Mouse (Mus musculus) stomach, embryonic 14.5 days (tissue): ENCODE measurements around the gene Dennd2a. TPM values are rescaled to one million over a fixed set of nuclear protein-coding genes. Genes with fewer than 3 reads are reported as not detected.

Experiments
- ATAC-seq: fragments of 200-750 bp; cut with Nextera tagmentation; 2 replicates; pipeline ENCODE4 v1.8.0; 2017; ENCODE audit warnings: low read depth, moderate TSS enrichment; ENCODE audit not compliant: insufficient number of reproducible peaks, insufficient read depth, low FRiP score
- H3K27ac ChIP-seq: fragments of 300-500 bp; sonication (generic); 2 replicates; pipeline ENCODE4 v1.5.1; 2014; ENCODE audit warnings: mild to moderate bottlenecking, low read length, moderate library complexity, mixed read lengths
- H3K27me3 ChIP-seq: fragments of 300-500 bp; sonication (generic); 2 replicates; pipeline ENCODE4 v1.6.1; 2014; ENCODE audit warnings: low read length, control low read depth, mixed read lengths; ENCODE audit not compliant: control insufficient read depth, insufficient read depth
- H3K36me3 ChIP-seq: fragments of 300-500 bp; sonication (generic); 2 replicates; pipeline ENCODE4 v1.6.1; 2014; ENCODE audit warnings: mild to moderate bottlenecking, control low read depth, low read length, moderate library complexity, mixed read lengths; ENCODE audit not compliant: control insufficient read depth, insufficient read depth
- H3K4me1 ChIP-seq: fragments of 300-500 bp; sonication (generic); 2 replicates; pipeline ENCODE4 v1.6.1; 2014; ENCODE audit warnings: low read length, control low read depth, mixed read lengths; ENCODE audit not compliant: control insufficient read depth, insufficient read depth
- H3K4me2 ChIP-seq: fragments of 300-500 bp; sonication (generic); replicated peaks from 2 replicates; pipeline ENCODE4 v1.6.1; 2014; ENCODE audit warnings: low read depth, low read length, control low read depth
- H3K4me3 ChIP-seq: fragments of 300-500 bp; sonication (generic); 2 replicates; pipeline ENCODE4 v1.5.1; 2014; ENCODE audit warnings: low read depth, low read length, control low read depth
- H3K9ac ChIP-seq: fragments of 300-500 bp; sonication (generic); replicated peaks from 2 replicates; pipeline ENCODE4 v1.6.1; 2014; ENCODE audit warnings: low read depth, mild to moderate bottlenecking, control low read depth, low read length, moderate library complexity, mixed read lengths
- H3K9me3 ChIP-seq: fragments of 300-500 bp; sonication (generic); 2 replicates; pipeline ENCODE4 v1.6.1; 2016; ENCODE audit warnings: low read depth, low read length, control low read depth; ENCODE audit not compliant: control insufficient read depth
- WGBS: fragments of 180-500 bp; shearing (Covaris S2); extraction: QIAGEN DNeasy Blood & Tissue Kit; methylation state at CpG from one replicate; pipeline ENCODE4 v1.1.7; 2014; 5-methylcytosine and 5-hydroxymethylcytosine counted together
- polyA plus RNA-seq: library from polyadenylated mRNA; unstranded; fragments of >200 nt; fragmentation: Nextera tagmentation; extraction: Ambion mirVana; gene quantifications from 2 replicates; pipeline ENCODE4 v1.2.1, GENCODE M21; 2014

Gene Dennd2a
- polyA plus RNA-seq, 1 experiment from 2014 or later: 23.6 TPM

DNA sequence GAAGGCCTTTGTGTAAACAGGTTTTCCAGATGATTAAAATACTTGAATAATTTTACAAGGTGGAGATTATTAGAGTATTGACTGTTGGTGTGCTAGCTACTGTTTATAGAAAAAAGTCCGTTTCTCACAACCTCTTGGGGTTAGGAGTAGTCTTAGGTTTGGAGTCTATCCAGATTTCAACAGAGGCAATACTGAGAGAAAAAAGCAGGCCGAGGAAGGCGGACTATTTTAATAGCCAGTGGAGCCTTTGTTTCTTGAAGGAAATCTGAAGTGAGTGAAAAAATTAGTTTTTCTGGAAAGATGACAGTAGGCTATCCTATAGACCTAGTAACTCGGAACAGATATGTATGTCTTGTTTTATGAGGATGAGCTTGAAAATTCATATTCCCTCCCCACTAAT, 33.8 kb upstream of the Dennd2a start:
- H3K27me3 ChIP-seq: no peaks in the 10 kb centered on the region
- H3K4me2 ChIP-seq: peak overlapping the region; percentile 62; the same call in 1 of the 2 replicates
- no peaks in the 10 kb centered on the region for H3K9me3 ChIP-seq
- ATAC-seq: no peak
- no peak overlapping the region for H3K27ac ChIP-seq
- peaks cover 13% of the 10 kb centered on the region; the same call in 1 of the 2 replicates for H3K36me3 ChIP-seq
- 95% methylated on average over 4 of the region's 4 CpGs for WGBS
- no peaks in the 10 kb centered on the region for H3K4me1 ChIP-seq
- no peak overlapping the region for H3K9ac ChIP-seq
- no peak overlapping the region for H3K4me3 ChIP-seq

DNA sequence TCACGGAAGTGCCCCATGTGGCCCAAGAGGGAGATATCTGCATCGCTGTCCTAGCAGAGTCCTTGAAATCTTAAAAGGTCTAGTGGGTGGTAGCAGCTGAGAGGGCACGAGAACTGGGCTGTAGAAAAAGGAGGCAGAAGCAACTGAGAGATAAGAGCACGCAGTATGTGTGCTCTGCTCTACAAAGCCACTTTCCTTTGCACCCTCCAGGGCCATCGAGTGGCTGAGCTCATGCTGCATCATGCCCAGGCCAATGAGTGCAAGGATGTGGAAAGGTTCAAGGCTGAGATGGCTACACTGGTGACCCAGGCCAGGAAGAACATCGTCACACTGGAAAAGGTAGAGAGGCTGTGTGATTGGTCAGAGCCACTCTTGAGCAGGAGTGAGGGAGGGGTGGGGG, 27.9 kb upstream of the Dennd2a start, which contains the start of gene Gm42420:
TSS of gene Gm42420 (plus strand) at position 237 of the 400 bp plus-strand sequence.
- H3K36me3 ChIP-seq: peaks cover 28% of the 10 kb centered on the region; the same call in 1 of the 2 replicates
- no peaks in the 10 kb centered on the region for H3K27me3 ChIP-seq
- ATAC-seq: no peak
- H3K4me3 ChIP-seq: no peak within 1 kb of the TSS
- no peak within 1 kb of the TSS for H3K9ac ChIP-seq
- WGBS: 89% methylated on average over 6 of the region's 6 CpGs
- no peaks in the 10 kb centered on the region for H3K4me1 ChIP-seq
- no peak within 1 kb of the TSS for H3K27ac ChIP-seq
- no peaks in the 10 kb centered on the region for H3K9me3 ChIP-seq
- no peak within 1 kb of the TSS for H3K4me2 ChIP-seq

DNA sequence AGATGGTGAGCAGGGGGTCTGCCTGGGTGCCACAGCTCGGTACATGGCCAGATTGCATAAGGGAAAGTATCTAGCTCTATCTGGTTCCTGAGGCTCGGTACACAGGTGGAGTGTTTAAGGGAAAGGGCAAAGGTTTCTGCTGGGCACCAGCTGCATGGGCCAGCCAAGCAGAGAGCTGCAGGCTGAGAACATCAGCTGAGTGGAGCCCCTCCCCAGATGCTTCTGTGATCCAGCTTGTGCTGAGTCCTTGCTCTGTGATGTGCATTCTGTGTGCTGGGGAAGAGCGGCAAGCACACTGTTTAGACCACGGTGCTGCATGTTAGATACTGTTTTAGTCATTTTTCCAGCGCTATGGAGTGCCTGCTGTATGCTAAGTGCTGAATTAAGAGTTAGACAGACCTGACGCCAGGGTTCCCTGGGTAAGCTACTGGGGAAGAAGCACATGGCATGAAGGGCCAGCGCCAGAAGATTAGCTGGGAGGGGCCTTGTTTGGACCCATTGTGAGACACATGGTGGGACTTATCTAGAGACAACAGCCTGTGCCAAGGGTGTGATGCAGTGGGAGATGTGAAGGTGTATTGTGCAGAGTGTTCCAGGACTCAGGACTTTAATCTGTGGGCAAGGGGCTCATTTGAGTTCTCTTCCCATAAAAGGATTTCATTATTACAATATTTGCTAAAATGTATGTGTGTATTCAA, 23.6 kb upstream of the Dennd2a start:
- no peaks in the 10 kb centered on the region for H3K27me3 ChIP-seq
- 83% methylated on average over 7 of the region's 7 CpGs for WGBS
- H3K27ac ChIP-seq: no peak overlapping the region
- no peak overlapping the region for H3K4me3 ChIP-seq
- no peaks in the 10 kb centered on the region for H3K9me3 ChIP-seq
- H3K4me2 ChIP-seq: no peak overlapping the region
- no peaks in the 10 kb centered on the region for H3K4me1 ChIP-seq
- ATAC-seq: peak; percentile 23; the same call in 1 of the 2 replicates
- peaks cover 27% of the 10 kb centered on the region; the same call in 1 of the 2 replicates for H3K36me3 ChIP-seq
- no peak overlapping the region for H3K9ac ChIP-seq

DNA sequence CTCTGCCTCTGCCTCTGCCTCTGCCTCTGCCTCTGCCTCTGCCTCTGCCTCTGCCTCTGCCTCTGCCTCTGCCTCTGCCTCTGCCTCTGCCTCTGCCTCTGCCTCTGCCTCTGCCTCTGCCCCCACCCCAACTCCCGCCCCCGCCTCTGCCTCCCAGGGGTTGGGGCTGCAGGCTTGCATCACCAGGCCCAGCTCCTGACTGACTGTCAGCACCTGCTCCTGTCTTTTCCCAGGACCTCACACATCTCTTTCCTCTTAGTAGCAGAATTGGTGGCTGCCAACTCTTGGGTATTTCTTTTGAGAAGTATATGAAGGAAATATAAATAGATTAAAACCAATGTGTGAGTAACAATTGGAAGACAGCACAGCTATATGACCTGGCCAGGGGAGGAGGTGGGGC, 22.9 kb upstream of the Dennd2a start:
- WGBS: 85% methylated on average over 2 of the region's 2 CpGs
- Histone ChIP-seq H3K36me3 (peaks cover 27% of the 10 kb centered on the region; the same call in 1 of the 2 replicates), H3K9ac (no peak overlapping the region)

DNA sequence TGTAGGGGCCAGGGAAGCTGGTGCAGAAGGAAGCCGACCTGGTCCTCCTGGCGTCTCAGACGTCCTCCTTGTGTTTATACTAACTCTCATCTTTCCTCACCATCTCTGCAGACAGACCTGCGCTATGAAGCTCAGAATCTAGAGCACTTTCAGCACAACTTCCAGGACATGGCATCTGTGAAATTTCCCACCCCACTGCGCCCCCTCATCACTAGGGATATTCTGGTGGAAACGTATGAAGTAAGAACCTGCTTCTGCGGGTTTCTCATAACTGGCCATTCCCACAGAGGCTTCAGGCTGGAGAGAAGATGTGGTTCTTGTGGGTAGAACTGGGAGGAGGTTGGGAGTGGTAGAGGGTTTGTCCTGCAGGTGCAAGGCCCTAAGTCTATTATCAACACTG, 21.9 kb upstream of the Dennd2a start:
- WGBS: 83% methylated on average over 7 of the region's 7 CpGs
- Histone ChIP-seq H3K4me1 (peaks cover 5% of the 10 kb centered on the region), H3K27ac (no peak overlapping the region), H3K4me2 (no peak overlapping the region), H3K4me3 (no peak overlapping the region), H3K27me3 (no peaks in the 10 kb centered on the region), H3K36me3 (peaks cover 27% of the 10 kb centered on the region; the same call in 1 of the 2 replicates), H3K9me3 (no peaks in the 10 kb centered on the region), H3K9ac (no peak overlapping the region)
- ATAC-seq: no peak

More for the DNA sequence above, 22.9 kb upstream of the Dennd2a start:
- H3K27me3 ChIP-seq: no peaks in the 10 kb centered on the region
- no peak for ATAC-seq
- no peaks in the 10 kb centered on the region for H3K4me1 ChIP-seq
- no peak overlapping the region for H3K27ac ChIP-seq
- no peaks in the 10 kb centered on the region for H3K9me3 ChIP-seq
- H3K4me3 ChIP-seq: no peak overlapping the region
- H3K4me2 ChIP-seq: no peak overlapping the region

DNA sequence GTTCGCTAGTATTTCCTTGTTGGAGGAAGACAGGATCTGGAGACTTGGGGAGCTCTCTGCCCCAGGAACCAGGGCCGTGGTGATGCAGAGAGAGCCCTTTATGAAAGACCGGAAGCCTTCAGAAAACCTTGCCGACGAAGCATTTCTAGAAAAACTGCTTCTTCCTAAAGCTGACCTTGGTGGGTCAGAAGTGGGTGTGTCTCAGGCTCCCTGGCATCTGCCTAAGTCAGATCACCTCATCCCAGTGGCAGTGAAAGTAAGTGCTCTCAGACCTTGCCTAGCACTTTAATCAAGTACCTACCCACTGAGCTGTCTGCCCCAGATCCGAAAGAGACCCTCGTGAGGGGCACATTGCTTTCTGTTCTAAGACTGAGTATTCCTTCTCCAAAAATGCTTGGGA, 17.3 kb upstream of the Dennd2a start:
- peaks cover 8% of the 10 kb centered on the region for H3K4me1 ChIP-seq
- WGBS: 71% methylated on average over 7 of the region's 7 CpGs
- H3K36me3 ChIP-seq: peaks cover 12% of the 10 kb centered on the region; the same call in 1 of the 2 replicates
- no peak overlapping the region for H3K27ac ChIP-seq
- no peak for ATAC-seq
- peak overlapping the region; percentile 88 for H3K4me2 ChIP-seq
- H3K9ac ChIP-seq: no peak overlapping the region
- no peaks in the 10 kb centered on the region for H3K9me3 ChIP-seq
- H3K27me3 ChIP-seq: no peaks in the 10 kb centered on the region
- peak overlapping the region; percentile 87; the same call in 1 of the 2 replicates for H3K4me3 ChIP-seq

DNA sequence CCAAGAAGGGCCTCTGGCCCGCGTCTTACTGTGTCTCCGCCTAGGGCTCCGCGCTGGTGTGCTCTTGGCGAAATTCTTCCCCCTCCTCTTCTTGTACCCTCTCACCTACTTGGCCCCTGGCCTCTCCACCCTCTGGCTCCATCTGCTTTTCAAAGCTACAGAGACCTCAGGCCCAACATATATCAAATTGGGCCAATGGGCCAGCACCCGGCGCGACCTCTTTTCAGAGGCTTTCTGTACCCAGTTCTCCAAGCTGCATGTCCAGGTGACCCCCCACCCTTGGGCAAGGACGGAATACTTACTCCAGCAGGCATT, 16.8 kb upstream of the Dennd2a start:
- Histone ChIP-seq H3K27me3 (no peaks in the 10 kb centered on the region), H3K4me1 (peaks cover 8% of the 10 kb centered on the region), H3K36me3 (peaks cover 12% of the 10 kb centered on the region; the same call in 1 of the 2 replicates), H3K9me3 (no peaks in the 10 kb centered on the region), H3K9ac (peak overlapping the region; percentile 76), H3K4me2 (peak overlapping the region; percentile 88), H3K27ac (no peak overlapping the region), H3K4me3 (peak overlapping the region; percentile 87)
- ATAC-seq: no peak
- 26% methylated on average over 10 of the region's 10 CpGs for WGBS

DNA sequence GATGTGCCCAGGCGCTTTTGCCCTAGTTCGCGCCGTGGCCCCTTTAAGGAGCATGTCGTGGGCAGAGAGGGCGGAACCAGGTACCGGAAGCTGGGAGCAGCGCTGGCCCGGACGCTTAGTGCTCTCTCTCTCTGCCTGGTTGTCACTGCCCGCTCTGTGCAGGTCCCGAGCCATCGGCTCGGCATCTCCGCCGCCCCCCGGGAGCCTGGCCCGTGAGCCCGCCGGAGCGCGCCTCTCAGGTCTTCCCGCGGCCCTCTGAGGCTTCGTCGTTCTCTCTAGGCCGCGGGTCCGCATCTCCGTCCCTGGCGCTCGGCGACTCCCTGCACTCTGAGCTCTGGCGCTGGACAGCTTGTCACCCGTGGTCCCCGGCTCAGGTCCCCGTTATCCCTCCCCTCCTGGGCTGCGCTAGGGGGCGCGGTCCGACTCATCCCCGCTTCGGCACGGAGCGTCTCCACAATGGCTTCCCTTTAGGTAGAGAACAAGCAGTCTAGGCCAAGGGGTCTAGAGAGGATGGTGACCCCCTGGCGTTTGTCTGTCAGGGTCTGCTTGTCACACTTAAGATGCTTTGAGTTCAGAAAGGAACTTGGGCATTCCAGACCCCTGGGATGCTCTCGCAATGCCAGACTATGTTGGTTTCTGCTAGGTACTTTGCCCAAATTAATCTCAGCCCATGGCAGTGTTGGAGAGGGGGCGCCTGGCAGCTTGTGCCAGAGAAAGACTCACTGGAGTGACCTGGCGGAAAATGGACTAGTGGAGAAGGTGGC, 16.3 kb upstream of the Dennd2a start, which contains the start of gene Adck2:
TSS of gene Adck2 (plus strand) at position 83 of the 764 bp plus-strand sequence.
- H3K9ac ChIP-seq: peak within 1 kb of the TSS; percentile 76
- H3K4me2 ChIP-seq: peak within 1 kb of the TSS; percentile 88
- H3K4me1 ChIP-seq: peaks cover 8% of the 10 kb centered on the region
- peaks cover 12% of the 10 kb centered on the region; the same call in 1 of the 2 replicates for H3K36me3 ChIP-seq
- peak within 1 kb of the TSS; percentile 89 for H3K27ac ChIP-seq
- H3K9me3 ChIP-seq: no peaks in the 10 kb centered on the region
- H3K4me3 ChIP-seq: peak within 1 kb of the TSS; percentile 87
- WGBS: under 1% methylated on average over 47 of the region's 49 CpGs
- H3K27me3 ChIP-seq: no peaks in the 10 kb centered on the region
- peak; percentile 94 for ATAC-seq
